Mouse (Mus musculus): Measurements from ENCODE around the gene Bloc1s3.

Gene Bloc1s3

DNA sequence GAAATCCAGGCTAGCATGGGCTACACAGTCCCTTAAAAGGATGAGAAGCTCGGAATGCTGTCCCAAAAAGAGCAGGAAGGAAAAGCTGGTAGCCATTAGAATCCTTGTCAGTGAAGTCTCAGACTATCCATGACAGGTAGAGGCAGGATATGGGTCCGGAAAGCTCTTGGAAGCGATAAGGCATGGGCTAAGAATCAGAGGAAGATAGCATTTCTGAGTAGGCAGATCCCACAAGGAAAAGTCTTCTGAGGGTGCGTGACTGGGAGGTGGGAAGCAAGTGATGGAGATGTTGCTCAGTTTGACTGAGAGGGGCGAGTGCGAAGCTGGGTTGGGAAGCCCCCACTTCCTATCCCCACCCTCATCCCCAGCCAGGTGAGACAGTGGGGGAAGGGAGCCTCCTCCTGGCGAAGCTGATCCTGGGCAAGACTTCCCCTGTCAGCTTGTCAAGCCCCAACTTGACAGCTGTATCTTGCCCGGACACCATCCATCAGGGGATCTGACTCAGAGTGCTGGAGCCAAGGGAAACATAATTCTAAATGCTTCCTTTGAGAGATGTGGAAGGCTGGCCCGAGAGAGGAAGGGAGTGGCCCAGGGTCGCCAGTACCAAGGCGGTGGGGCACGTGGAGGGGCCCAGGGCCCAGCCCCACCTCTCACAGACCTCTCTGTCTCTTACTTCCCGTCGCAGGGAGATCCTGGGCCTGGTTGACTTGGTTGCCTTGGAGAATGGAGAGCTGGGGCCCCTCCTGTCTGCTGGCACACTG lies 30.4 kb downstream of the Bloc1s3 start:
- CTCF ChIA-PET = interaction anchor here (0.7 kb wide), 1 partner anchor 36 kb away, joined by 15 read pairs; no protein-coding TSS in a partner anchor

DNA sequence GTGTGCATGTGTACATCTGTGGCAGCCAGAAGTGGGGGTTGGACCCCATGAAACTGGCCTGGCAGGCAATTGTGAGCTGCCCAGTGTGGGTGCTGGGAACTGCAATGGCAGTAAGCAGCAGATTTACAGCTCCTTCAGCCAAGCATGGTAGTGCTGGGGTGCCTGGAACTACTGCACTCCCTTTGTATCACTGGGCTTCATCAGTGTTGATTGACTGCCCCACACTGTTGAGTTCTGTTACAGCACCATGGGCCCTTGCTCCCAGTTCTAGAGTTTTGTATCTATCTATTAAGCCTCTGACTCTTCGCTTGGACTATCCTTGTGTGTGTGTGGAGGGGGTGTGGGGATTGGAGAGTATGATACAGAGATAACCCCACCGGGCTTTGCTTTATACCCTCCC lies 31.1 kb downstream of the Bloc1s3 start:
- CTCF ChIA-PET = interaction anchor here (0.7 kb wide), 1 partner anchor 37 kb away, joined by 15 read pairs; no protein-coding TSS in a partner anchor

DNA sequence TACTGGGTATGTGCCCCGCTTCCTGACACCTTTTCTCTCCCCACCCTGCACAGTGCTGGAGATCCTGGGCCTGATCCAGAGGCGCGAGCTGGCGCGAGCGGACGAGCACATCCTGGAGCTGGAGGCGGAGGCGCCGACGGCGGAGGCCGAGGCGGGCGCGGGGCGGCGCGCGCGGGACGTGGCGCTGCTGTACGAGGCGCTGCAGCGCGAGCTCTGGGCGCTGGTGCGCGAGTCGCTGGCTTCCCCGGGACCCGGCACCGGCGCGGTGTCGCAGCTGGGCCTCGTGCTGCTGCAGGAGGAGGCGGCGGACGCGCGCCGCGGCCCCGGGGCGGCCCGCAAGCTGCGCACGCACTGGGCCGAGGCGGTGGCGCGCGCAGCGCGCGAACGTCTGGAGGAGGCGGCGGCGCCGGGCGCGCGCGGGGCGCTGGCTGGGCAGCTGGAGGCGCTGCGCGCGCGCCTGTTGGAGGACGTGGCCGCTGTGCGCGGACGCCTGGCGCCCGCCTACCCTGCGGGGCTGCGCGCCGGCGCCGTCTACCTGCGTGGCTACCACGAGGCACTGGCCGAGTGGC lies 34.2 kb downstream of the Bloc1s3 start:
- CTCF ChIA-PET = interaction anchor here (0.7 kb wide), 1 partner anchor 56 kb away, joined by 3 read pairs; no protein-coding TSS in a partner anchor

DNA sequence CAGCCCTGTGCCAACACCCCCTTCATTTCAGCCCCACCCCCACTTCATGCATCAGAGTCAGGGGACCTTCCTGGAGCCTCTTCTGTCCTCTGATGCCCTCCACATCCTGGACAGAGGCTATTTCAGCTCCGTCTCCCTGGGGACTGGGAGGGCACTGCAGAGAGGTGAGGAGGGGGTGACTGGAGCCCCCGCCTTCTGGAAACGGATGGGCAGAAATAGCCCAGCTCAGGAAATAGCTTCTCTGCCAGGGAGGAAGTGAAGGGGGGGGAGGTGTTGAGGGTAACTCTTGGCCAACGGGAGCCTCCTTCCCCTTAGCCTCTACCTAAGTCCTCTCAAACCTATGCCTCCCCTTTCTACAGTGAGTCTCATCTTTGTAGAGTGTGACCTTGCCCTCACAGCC lies 35.8 kb downstream of the Bloc1s3 start:
- CTCF ChIA-PET = no interaction called here

DNA sequence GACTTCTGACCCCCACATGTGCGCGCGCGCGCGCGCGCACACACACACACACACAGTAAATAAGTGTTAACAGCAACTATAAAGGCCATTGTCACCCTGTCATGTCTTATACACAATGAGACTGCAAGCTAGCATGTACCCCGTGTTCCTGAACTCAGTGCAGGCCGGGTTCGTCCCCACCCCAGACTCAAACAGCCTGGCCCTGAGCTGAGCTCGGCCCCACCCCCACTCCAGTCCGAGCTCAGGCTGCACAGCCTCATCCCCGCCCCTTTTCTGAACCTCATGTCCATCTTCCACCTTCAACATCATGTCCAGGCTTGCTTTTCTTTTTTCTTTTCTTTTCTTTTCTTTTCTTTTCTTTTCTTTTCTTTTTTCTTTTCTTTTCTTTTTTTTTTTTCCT lies 37.9 kb downstream of the Bloc1s3 start:
- CTCF ChIA-PET = interaction anchor here (1.7 kb wide), 1 partner anchor 9 kb away, joined by 9 read pairs; no protein-coding TSS in a partner anchor

DNA sequence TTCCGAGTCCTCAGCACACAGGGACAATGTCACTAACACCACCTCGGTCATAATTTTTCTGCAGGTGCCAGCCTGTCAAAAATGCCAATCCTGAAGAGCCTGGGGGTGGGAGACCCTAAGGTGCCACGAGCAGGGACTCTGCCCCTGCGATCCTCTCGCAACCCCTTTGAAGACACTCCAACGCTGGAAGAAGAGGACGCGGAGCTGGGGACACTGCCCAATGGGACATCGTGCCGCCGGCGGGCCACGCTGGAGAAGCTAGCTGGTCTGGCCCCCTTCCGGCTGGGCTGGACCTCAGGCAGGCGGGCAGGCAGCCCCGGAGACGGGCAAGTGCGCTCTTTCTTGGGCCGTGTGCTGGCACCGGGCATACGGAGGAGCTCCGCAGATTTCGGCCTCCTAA lies 38.8 kb downstream of the Bloc1s3 start:
- CTCF ChIA-PET = interaction anchor here (1.7 kb wide), 1 partner anchor 8 kb away, joined by 9 read pairs; no protein-coding TSS in a partner anchor

DNA sequence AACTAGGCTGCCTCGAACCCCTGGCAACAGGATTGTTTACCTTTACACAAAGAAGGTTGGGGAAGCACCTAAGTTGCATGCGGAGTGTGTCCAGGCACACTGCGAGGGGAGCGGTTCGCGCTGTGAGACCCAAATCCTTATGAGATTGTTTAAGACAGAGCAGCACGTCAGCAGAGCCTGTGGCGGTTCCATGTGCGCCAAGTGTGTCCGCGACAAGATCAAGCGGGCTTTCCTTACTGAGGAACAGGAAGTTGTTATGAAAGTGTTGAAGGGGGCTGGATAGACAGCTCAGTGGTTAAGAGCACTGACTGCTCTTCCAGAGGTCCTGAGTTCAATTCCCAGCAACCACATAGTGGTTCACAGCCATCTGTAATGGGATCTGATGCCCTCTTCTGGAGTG lies 39.9 kb downstream of the Bloc1s3 start:
- CTCF ChIA-PET = no interaction called here

DNA sequence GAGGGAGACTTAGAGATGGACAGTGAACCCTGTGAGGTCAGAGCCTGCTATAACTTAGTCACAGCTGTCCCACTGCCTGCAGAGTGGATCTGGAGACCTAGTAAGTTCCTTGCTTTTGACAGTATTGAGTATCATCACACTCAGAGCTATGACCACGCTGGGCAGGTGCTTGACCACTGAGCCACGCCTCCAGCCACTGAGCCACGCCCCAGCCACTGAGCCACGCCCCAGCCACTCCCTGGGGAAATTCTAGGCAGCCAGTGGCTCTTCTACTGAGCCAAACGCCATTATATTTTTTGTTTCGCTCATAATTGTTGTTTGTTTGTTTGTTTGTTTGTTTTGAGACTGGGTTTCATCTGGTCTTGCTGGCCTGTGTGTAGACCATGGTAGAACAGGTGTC lies 40.5 kb downstream of the Bloc1s3 start:
- CTCF ChIA-PET = no interaction called here

DNA sequence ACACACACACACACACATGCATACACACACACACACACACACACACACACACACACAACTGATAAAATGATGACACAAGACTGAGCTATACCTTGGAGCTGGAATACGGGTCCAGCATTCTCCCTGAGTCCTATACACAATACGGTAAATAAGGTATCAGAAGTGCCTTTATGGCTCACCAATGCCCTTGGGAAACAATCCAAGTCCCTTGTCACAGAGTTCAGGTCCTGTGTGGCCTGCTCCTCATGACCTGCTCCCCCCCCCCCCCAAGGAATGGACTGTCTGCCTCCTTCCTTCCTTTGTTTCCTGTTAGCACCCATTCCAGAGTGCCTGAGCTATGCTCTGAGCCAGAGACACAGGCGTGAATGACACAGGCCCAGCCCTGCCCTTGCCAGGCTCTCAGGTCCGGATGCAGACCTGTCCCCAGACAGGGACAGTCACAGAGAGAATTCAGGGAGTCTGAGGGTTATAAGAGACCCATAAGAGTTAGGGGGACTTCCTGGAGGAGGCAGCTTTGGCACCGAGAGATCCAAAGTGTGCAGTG lies 41.5 kb downstream of the Bloc1s3 start:
- CTCF ChIA-PET = interaction anchor here (0.6 kb wide), 1 partner anchor 37 kb away, joined by 11 read pairs; no protein-coding TSS in a partner anchor

DNA sequence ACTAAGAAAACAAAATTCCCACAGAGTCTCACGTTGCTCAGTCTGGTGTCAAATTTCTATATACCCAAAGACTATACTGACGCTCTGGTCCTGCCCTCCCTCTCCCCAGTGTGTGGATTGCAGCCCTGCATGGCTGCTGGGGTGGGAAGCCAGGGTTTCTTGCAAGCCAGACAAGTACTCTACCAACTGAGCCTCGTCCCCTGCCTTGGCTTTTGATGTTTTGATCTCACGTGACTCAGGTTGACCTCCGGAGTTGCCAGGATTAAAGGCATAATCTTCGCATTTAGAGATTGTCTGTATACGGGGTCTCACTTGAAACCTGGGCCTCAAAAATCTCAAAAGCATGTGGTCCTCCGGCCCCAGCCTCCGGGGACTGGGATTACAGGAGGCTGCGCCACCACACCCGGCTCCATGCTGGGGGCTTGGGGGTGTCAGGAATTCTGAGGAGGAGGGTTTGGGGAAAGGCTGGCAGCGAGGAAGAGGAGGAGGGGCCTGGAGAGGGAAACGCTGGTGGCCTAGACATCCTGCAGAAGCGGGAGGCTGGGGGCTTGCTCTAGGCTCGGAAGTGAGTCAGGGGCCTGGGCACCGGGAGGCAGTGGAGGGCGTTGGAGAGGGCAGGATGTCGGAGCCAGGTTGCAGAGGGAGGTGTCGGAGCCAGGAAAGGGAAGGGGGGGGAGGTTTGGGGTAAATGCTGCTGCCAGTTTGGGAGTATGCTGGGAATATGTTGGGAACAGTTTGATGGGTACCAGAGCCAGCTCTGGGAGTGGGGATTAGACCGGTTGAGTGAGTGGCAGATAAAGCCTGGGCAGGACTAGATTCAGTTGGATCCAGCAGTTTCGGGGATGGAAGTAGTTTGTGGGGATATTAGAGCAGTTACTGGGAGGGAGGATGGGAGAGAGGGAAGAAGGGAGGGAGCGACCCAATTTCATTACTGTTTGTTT lies 43.5 kb downstream of the Bloc1s3 start:
- CTCF ChIA-PET = interaction anchor here (0.7 kb wide), 1 partner anchor 76 kb away, joined by 6 read pairs; no protein-coding TSS in a partner anchor

DNA sequence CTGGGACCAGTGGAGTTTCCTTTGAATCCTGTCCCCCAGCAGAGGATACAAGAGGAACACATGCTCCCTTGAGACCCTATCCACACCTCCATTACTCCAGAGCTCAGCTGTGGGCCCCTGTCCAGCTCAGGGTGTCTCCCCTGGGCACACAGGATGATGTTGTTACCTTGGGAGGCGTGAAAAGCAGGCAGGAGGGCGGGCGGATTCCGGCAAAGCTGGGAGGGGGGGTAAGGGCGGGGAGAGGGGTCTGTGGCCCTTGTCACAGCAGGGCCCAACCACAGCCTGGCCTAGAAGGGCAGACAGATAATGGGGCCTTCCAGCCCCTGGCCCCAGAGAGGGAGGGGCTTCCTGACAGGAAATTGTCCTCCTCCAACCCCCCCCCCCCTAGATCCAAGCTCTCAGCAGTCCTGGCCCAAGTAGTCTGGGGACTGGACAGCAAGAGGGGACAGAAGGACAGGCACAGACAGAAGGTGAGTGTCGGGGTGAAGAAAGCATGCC lies 45.2 kb downstream of the Bloc1s3 start, which contains the start of gene Exoc3l2:
Gene Exoc3l2 (plus strand): TSS at position 448 of the 498 bp plus-strand sequence.
- CTCF ChIA-PET = no interaction called here

DNA sequence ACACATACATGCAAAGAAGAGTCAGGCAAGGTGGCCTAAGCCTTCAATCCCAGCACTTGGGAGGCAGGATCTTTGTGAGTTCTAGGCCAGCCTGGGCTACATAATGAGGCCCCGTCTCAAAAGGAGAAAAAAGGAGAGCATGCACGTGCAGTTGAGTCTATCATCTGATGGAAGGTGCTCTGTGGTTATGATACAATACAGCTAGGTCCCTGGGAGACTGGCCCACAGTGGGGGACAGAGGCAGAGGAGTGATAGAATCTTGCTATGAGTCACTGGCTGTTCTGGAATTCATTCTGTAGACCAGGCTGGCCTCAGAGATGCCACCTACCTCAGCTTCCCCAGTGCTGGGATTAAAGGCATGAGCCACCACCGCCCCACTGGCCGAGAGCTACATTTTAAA lies 45.7 kb downstream of the Bloc1s3 start:
- CTCF ChIA-PET = no interaction called here

DNA sequence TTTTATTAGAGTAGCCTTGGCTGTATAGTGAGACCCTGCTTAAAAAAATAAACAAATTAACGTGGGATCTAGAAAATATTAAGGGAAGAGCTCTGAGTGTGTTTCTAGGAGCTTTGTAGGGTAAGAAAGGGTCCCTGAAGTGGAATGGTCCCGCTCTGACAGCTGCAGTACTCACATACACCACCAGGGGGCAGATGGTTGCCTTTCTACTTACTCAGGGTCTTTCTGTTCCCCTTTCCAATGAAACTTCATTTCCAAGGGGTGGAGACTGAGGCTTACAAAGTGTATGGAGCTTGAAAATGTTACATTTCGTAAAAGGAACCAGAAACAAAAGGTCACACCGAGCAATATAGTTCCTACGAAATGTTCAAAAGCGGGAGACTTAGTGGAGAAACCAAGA lies 46.7 kb downstream of the Bloc1s3 start:
- CTCF ChIA-PET = interaction anchor here (0.7 to 0.9 kb wide), 2 partner anchors 9 to 57 kb away, joined by 3 to 9 read pairs; no protein-coding TSS in a partner anchor

DNA sequence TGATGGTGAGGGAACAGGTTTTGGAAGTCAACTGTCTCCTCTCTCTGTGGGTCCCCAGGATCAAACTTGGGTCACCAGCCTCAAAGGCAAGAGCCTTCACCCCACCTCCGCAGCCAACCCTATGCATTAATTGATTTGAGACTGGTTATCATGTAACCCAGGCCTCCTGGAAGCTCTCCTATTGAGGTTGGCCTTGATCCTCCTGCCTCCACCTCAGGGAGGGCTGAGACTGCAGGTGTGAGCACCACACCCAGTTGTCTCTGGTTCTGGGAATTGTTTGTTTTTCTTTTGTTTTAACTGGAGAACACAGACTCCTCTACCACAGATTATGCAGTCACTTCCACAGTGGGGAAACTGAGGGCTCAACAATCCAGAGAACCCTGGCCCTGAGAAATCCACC lies 47.7 kb downstream of the Bloc1s3 start:
- CTCF ChIA-PET = interaction anchor here (0.6 to 0.7 kb wide), 2 partner anchors 77 to 180 kb away, joined by 4 read pairs; no protein-coding TSS in a partner anchor

DNA sequence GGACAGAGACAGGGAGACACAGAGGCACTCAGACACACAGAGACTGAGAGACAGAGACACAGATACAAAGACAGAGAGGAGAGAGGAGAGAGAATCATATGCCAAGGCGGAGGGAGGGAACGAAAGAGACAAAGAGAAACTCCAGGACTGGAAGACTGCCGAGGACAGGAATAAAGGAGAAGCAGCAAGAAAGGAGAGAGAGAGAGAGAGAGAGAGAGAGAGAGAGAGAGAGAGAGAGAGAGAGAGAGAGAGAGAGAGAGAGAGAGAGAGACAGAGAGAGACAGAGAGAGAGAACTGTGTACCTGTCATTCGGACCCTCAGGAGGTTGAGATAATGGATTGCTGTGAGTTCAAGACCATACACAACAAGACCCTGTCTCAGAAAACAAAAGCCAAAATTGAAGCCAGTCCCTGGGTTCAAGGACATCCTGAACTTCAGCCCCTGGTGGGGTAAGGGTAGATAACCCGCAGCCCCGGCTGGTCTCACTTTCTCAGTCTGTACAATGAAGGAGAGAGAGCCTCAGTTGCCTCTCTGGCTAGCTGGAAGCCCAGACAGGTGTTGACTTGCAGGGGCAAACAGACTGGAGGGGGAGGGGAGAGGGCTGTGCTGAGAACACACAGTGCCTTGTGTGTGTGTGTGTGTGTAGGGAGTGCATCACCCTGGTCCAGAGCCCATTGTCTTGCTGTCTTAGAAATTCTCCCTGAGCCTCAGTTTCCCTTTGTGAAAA lies 48.9 kb downstream of the Bloc1s3 start:
- CTCF ChIA-PET = no interaction called here

DNA sequence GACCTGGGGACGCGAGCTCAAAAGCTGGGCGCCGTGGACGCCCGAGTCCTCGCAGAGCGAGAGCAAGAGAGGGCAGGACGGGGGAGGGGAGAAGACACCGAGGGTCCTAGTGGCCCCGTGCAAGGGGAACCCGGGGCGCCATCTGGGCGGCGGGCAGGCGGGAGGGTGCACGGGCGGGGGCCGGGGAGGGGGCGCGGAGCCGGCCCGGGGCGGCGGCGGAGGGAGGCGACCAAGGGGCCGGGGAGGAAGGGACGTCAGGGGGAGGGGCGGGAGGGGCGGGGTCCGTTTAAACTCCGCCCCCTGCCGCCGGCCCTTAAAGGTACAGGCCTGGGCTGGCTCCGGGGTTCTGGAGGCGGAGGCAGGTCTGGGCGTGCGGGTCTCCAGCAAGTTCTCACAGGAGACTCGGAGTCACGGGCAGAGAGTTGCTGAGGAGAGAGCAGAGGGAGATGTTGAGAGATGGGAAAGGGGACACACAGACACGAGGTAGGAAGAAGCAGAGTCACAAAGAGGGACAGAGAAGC lies 49.5 kb downstream of the Bloc1s3 start, which contains the start of gene Mark4:
Gene Mark4 (minus strand): TSS at position 231 of the 521 bp plus-strand sequence.
- CTCF ChIA-PET = no interaction called here

DNA sequence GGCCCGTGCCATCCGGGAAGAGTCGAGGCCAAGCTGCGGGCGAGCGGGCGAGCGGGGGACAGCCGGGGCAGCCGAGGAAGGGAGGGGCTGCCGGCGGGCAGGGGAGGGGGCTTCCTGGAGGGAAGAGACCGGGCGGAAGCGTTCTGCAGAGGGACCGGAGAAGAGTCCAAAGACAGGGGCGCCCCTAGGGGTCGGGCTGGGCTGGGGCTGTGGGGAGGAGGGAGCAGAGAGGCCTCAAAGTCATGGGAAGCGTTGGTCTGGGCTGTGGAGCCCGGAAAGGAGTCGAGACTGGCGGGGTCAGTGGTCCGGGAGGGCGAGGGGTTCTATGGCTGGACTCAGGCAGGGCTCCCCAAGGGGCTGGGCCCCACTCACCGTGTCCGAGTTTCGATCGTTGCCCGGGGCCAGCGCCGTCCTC lies 50.1 kb downstream of the Bloc1s3 start:
- CTCF ChIA-PET = no interaction called here

DNA sequence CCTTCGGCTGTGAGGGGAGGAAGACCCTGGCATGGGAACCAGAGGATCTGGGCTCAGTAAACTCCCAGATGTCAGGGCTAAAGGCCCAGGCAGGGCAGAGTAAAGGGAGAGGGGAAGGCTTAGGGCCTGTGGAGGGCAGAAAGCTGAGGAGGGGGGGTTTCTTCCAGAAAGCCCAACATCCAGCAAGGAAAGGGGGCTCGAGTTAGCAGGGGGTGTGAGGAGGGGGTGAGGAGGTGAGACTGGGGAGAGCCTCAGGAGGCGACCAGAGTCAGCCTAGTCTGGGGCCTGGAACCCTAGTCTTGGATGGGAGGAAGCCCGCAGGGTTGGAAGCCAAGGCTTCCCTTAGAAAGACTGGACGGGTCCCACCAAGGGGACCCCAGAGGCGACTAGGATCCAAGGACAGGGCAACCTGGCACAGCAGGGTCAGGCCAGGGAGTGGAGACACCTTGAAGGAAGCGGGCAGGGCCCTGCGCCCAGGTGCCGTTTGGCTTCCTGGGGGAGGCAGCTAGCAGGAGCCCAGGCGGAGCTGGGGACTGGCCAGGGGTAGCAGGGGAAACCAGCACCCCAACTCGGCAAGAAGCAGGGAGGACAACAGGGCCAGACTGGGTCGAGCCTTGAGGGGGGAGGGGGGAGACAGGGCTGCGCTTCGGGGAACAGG lies 50.6 kb downstream of the Bloc1s3 start:
- CTCF ChIA-PET = interaction anchor here (0.6 kb wide), 2 partner anchors 278 to 361 kb away, joined by 3 read pairs; no protein-coding TSS in a partner anchor

DNA sequence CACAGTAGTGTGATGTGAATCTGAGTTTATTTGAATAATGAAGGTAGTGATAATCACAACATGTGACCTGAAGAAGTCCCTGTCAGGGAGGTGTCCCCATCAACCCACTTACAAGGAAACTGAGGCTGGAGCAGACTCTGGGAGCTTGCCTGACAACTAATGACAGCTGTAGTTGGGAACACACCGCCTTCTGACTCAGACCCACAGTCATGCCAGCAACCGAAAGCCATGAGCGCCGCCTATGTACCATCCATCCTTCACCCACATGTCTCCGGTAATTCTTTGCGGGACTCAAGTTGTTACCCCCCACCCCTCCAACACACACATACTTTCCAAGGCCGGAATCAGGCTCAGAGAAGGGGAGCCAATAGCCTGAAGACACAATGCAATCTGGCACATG lies 51.5 kb downstream of the Bloc1s3 start:
- CTCF ChIA-PET = interaction anchor here (1.0 kb wide), 1 partner anchor 9 kb away, joined by 3 read pairs; no protein-coding TSS in a partner anchor
